Mouse (Mus musculus) ES-Bruce4 (cell line): ENCODE measurements around the gene Tmem100.

Source experiments
- CTCF ChIP-seq: IDR thresholded peaks from one replicate; pipeline ENCODE4 v1.8.1; 2011; ENCODE audit warnings: low read depth, low read length
- EP300 ChIP-seq: IDR thresholded peaks from 2 replicates; pipeline ENCODE4 v1.6.1; 2011; ENCODE audit warnings: low read depth, low read length; ENCODE audit not compliant: insufficient read depth
- POLR2A ChIP-seq: IDR thresholded peaks from one replicate; pipeline ENCODE4 v1.8.1; 2011; ENCODE audit warnings: low read length; ENCODE audit not compliant: insufficient read depth

GRCm38 (mm10) chr11:90071747-90072146 is 41.6 kb downstream of the Tmem100 start:
- TF ChIP-seq POLR2A (no peak), CTCF (no peak), EP300 (no peak)
